Mouse (Mus musculus) liver, embryonic 12.5 days (tissue): ENCODE data around the gene Nrbp1. TPM values are rescaled to one million over a fixed set of nuclear protein-coding genes. Genes with fewer than 3 reads are reported as not detected.

Experiments
- ATAC-seq: fragments of 200-750 bp; cut with Nextera tagmentation; 2 replicates; pipeline ENCODE4 v1.8.0; 2017; ENCODE audit warnings: moderate number of reproducible peaks, mild to moderate bottlenecking, moderate library complexity
- H3K27ac ChIP-seq: fragments of 300-500 bp; sonication (generic); 2 replicates; pipeline ENCODE4 v1.5.1; 2016; ENCODE audit warnings: mild to moderate bottlenecking
- H3K27me3 ChIP-seq: fragments of 300-500 bp; sonication (generic); replicated peaks from 2 replicates; pipeline ENCODE4 v1.6.1; 2016; ENCODE audit warnings: mild to moderate bottlenecking, moderate library complexity
- H3K36me3 ChIP-seq: fragments of 300-500 bp; sonication (generic); 2 replicates; pipeline ENCODE4 v1.6.1; 2016; ENCODE audit warnings: mild to moderate bottlenecking, moderate library complexity
- H3K4me1 ChIP-seq: fragments of 300-500 bp; sonication (generic); 2 replicates; pipeline ENCODE4 v1.6.1; 2016
- H3K4me2 ChIP-seq: fragments of 300-500 bp; sonication (generic); 2 replicates; pipeline ENCODE4 v1.6.1; 2016; ENCODE audit warnings: mild to moderate bottlenecking, moderate library complexity
- H3K4me3 ChIP-seq: fragments of 300-500 bp; sonication (generic); 2 replicates; pipeline ENCODE4 v1.5.1; 2016; ENCODE audit warnings: mild to moderate bottlenecking, moderate library complexity
- H3K9ac ChIP-seq: fragments of 300-500 bp; sonication (generic); 2 replicates; pipeline ENCODE4 v1.6.1; 2016; ENCODE audit warnings: mild to moderate bottlenecking, moderate library complexity
- H3K9me3 ChIP-seq: fragments of 300-500 bp; sonication (generic); replicated peaks from 2 replicates; pipeline ENCODE4 v1.6.1; 2016; ENCODE audit warnings: mild to moderate bottlenecking, moderate library complexity
- WGBS: fragments of 180-500 bp; shearing (Covaris S2); methylation state at CpG from one replicate; pipeline ENCODE4 v1.1.7; 2016; ENCODE audit not compliant: insufficient replicate concordance; 5-methylcytosine and 5-hydroxymethylcytosine counted together
- polyA plus RNA-seq: library from polyadenylated mRNA; unstranded; fragments of >200 nt; fragmentation: Nextera tagmentation; extraction: Ambion mirVana; gene quantifications from 2 replicates; pipeline ENCODE4 v1.2.1, GENCODE M21; 2016

The Nrbp1 gene
- 60.1 and 64.8 TPM in 2 replicates for polyA plus RNA-seq

DNA sequence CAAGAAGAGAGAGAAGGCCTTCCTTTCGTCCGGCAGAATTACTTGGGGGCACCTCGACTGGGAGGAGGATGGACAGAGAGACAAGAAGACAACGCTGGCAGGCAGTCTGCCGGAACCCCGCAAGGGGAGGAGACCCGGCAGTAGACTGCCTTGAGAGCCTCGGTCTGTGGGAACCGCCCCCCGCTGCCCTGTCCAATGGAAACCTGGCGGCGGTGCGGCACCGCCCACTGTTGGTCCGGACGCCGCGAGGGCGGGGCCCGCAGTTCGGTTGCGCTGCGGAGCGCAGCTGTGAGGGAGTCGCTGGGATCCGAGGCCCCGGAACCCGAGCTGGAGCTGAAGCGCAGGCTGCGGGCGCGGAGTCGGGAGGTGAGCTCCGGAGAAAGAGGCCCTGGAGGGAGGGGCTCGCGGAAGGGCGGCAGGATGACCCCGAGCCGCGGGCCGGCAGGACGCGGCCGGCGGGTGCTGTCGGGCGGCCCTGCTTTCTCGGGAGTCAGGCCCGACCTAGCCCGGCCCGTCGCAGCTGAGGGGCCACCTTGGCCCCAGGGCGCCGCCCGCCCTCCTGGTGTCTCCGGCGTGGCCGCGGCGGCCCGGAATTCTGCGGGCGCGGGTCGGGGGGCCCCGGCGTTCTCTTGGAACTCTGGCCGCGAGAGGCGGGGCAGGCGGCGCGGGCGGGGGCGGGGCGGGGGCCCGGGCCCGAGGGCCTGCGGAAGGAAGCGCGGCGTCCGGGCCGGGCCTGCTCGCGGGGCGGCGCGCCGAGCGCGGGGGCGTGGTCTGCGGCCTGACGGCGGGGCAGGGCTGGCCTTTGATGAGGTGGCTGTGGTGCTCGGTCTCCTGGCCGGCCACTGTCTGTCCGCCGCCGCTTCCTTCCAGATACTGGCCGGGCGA, at the start of gene Nrbp1, which contains the start of gene Gm9970:
TSS of gene Nrbp1 (plus strand) at position 228 of the 885 bp plus-strand sequence.
TSS of gene Gm9970 (minus strand) at position 596 of the 885 bp plus-strand sequence.
- H3K9me3 ChIP-seq = no peaks in the 10 kb centered on the region
- peak within 1 kb of the TSS; percentile 97 for H3K9ac ChIP-seq
- WGBS = under 1% methylated on average over 94 of the region's 103 CpGs
- peaks cover 23% of the 10 kb centered on the region for H3K36me3 ChIP-seq
- H3K4me1 ChIP-seq = peaks cover 15% of the 10 kb centered on the region
- peak within 1 kb of the TSS; percentile 100 for H3K4me3 ChIP-seq
- H3K27ac ChIP-seq = peak within 1 kb of the TSS; percentile 96
- H3K4me2 ChIP-seq = peak within 1 kb of the TSS; percentile 84
- no peaks in the 10 kb centered on the region for H3K27me3 ChIP-seq
- peak; percentile 94 for ATAC-seq

DNA sequence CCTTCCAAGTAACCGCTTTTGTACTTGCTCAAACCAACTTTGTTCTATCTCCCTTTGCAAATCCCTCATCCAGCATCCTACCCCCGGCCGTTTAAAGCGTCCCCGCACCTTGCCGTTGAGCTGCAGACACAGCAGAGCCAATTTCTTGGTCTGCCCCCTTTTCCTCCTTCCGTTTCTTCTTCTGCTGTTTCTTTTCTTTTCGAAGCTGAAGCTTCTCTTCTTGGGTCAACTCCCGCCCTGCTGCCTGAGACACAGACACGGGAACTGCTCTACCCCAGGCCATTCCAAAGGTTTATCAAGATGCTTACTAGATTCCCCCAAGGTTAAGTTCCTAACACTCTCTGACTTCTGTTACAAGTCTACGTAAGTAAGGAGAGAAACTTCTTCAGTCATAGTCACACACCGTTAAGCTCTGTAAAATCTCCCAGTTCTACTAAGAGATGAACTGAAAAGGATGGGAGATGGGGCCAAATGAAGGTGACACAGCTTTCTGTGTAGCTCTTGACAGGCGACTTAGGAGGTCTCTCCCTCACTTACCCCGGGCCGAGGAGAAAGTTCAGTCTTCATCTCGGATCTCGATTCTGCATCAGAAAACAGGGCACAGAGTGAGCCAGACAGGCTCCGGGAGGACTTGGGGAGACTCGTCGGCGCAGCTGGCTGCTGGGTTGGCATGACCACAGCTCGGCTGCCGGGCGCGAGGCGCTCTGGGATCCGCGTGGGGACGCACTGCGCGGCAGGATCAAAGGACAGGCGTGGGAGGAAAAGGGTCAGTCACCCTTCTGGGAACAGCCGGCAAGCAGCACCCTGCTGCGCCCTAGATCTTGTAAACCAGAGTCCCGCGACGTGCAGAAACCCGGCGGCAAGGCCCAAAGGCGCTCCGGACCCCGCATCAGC, 48.4 kb upstream of the Nrbp1 start:
- Histone ChIP-seq H3K4me1 (peaks cover 31% of the 10 kb centered on the region), H3K4me3 (peak overlapping the region; percentile 71), H3K36me3 (peaks cover 72% of the 10 kb centered on the region), H3K9me3 (no peaks in the 10 kb centered on the region), H3K27me3 (no peaks in the 10 kb centered on the region), H3K4me2 (peak overlapping the region; percentile 87), H3K9ac (peak overlapping the region; percentile 89), H3K27ac (peak overlapping the region; percentile 89)
- peak; percentile 65 for ATAC-seq
- WGBS = 8% methylated on average over 42 of the region's 42 CpGs

DNA sequence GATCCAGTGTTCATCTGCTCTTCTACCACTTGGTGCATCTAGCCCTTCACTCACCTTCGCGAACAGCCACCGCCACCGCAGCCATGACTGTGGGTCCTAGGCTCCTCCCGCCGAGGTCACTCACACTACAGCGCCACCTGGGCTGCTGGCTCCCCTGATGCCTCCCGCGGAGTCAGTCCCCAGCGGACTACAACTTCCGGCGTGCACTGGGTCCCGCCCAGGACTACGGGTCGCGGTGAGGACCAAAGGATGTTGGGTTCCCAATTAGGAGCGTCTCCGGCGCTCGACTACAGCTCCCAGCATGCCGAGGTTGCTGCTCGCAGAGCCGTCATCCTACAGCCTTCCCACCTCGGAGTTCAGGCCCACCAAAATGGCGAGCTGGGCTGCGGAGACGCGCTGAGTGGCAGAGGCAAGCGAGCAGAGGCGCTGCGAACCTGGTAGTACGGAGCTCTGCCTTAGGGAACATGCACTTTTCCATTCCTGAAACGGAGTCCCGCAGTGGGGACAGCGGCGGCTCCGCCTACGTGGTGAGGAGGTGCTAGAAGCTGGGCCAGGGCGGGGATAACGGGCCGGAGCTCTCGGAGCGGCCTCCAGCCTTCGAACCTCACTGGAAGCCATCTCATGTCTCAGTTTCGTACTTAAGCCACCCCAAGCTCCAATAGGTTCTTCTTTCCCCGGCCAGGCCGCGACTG, 47.6 kb upstream of the Nrbp1 start, which contains the start of the genes Snx17 and Eif2b4:
TSS of gene Snx17 (plus strand) at position 289 of the 692 bp plus-strand sequence.
TSS of gene Eif2b4 (minus strand) at position 492 of the 692 bp plus-strand sequence.
- Histone ChIP-seq H3K27ac (peak within 1 kb of the TSS; percentile 89), H3K4me2 (peak within 1 kb of the TSS; percentile 87), H3K4me1 (peaks cover 31% of the 10 kb centered on the region), H3K9me3 (no peaks in the 10 kb centered on the region), H3K36me3 (peaks cover 72% of the 10 kb centered on the region), H3K27me3 (no peaks in the 10 kb centered on the region), H3K9ac (peak within 1 kb of the TSS; percentile 89), H3K4me3 (peak within 1 kb of the TSS; percentile 71)
- peak; percentile 97 for ATAC-seq
- WGBS = under 1% methylated on average over 48 of the region's 48 CpGs

DNA sequence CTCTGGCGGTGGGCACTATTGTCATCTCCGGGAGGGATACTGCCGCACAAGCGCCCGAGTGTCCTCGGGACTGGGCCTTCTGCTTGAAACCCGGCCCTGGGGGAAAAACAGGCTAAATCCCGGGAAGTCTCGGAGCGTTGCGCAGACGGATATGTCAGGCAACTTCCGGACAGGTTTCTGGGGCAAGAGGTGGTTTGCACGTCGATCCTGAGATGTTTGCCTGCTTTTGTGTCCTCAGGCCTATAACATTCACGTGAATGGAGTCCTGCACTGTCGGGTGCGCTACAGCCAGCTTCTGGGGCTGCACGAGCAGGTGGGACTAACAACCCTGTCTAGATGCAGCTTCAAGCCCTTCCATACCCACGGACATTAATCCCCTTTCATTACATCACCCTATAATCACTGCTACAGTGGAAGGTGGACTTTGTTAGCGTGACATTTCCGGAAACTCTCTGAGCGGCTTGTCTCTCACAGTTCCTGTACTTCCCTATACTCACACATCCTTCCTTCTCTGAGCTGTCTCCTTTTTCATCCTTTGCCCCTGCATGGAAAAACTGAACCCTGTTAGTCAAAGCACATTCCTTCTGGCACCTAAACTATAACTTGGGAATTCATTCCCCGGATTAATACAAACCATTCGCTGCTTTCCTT, 46.9 kb upstream of the Nrbp1 start:
- H3K4me1 ChIP-seq = peaks cover 31% of the 10 kb centered on the region
- H3K27ac ChIP-seq = peak overlapping the region; percentile 87
- H3K27me3 ChIP-seq = no peaks in the 10 kb centered on the region
- peak overlapping the region; percentile 89 for H3K9ac ChIP-seq
- WGBS = 7% methylated on average over 25 of the region's 25 CpGs
- no peaks in the 10 kb centered on the region for H3K9me3 ChIP-seq
- H3K36me3 ChIP-seq = peaks cover 72% of the 10 kb centered on the region
- no peak for ATAC-seq
- peak overlapping the region; percentile 87 for H3K4me2 ChIP-seq
- H3K4me3 ChIP-seq = peak overlapping the region; percentile 71

DNA sequence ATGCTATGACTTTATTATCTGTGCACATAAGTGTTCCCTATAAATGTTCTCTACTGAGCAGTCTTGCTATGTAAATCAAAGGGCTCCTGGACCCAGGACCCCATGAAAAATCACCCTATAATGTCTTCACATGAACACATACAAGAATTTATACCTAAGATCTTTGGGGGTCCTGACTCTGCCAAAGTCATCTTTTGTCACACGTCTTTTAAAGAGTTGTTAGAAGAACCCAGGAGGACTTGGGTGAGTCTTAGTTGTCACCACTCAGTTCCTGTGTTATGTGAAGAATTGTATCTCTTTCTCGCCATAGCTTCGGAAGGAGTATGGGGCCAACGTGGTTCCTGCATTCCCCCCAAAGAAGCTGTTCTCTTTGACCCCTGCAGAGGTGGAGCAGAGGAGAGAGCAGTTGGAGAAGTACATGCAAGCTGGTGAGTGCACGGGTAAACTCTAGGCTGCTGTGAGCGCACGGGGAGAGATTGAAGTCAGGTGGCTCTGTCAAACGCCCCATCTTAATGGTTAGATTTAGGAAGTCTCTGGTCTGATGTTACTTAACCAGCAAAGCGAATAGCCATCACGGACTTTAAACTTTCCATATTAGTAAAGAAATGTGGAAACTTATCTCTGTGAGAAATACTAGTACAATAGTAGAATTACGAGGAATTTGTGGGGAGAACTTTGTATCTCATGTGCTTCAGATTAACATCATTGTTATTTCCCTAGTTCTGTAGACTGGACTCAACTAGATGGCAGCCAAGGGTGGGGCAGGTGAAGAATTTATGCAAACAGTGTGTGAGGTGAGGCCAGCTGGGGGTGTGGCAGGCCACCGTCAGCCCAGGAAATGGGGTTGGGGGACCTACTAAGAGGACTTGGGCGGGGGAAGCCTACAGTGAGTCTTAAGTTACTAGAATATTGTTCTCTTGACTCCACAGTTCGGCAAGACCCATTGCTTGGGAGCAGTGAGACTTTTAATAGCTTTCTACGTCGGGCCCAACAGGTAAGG, 45.9 kb upstream of the Nrbp1 start:
- 0 out of 2 replicates have a peak overlapping the region, but pooled peaks have one; percentile 87 for H3K27ac ChIP-seq
- H3K4me2 ChIP-seq = peak overlapping the region; percentile 87
- 85% methylated on average over 16 of the region's 16 CpGs for WGBS
- ATAC-seq = no peak
- H3K4me1 ChIP-seq = peaks cover 38% of the 10 kb centered on the region
- peaks cover 73% of the 10 kb centered on the region for H3K36me3 ChIP-seq
- no peaks in the 10 kb centered on the region for H3K9me3 ChIP-seq
- H3K9ac ChIP-seq = peak overlapping the region; percentile 89
- H3K27me3 ChIP-seq = no peaks in the 10 kb centered on the region
- H3K4me3 ChIP-seq = peak overlapping the region; percentile 71

DNA sequence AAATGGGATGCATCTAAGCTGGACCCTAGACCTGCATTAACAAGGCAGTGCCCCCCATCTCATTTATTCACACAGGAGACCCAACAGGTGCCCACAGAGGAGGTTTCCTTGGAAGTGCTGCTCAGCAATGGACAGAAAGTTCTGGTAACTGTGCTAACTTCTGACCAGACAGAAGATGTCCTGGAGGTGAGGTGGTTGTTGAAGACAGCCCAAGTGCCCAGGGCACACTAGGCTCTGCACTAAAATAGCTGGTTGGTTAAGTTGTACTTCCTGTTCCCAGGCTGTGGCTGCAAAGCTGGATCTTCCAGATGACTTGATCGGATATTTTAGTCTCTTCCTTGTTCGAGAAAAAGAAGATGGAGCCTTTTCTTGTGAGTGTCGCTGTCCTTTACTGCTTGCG, 45.0 kb upstream of the Nrbp1 start:
- no peak overlapping the region for H3K27ac ChIP-seq
- no peaks in the 10 kb centered on the region for H3K27me3 ChIP-seq
- no peak for ATAC-seq
- peaks cover 73% of the 10 kb centered on the region for H3K36me3 ChIP-seq
- H3K9me3 ChIP-seq = peaks cover 5% of the 10 kb centered on the region
- no peak overlapping the region for H3K9ac ChIP-seq
- H3K4me2 ChIP-seq = no peak overlapping the region
- 86% methylated on average over 4 of the region's 4 CpGs for WGBS
- H3K4me1 ChIP-seq = peaks cover 47% of the 10 kb centered on the region
- H3K4me3 ChIP-seq = no peak overlapping the region

DNA sequence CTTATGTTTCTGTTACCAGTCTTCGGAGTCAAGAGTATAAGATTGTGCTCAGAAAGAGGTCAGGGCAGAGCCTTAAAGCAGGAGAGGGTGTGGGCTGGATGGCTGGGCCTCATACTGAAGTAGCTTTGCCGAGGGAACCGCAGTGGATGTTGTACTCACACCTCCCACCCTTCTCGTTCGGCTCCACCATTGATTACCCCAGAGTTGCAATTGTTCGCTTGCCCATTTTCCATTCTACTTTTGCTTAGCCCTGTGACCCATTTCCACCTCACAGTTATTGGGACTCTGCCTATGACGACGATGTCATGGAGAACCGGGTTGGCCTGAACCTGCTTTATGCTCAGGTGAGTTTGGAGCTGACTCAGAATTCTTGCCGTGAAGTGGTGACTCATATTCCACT, 44.5 kb upstream of the Nrbp1 start:
- Histone ChIP-seq H3K4me2 (no peak overlapping the region), H3K4me3 (no peak overlapping the region), H3K27ac (no peak overlapping the region), H3K4me1 (peaks cover 48% of the 10 kb centered on the region), H3K9me3 (peaks cover 5% of the 10 kb centered on the region), H3K36me3 (peaks cover 69% of the 10 kb centered on the region), H3K9ac (no peak overlapping the region), H3K27me3 (no peaks in the 10 kb centered on the region)
- 89% methylated on average over 10 of the region's 10 CpGs for WGBS
- no peak for ATAC-seq

DNA sequence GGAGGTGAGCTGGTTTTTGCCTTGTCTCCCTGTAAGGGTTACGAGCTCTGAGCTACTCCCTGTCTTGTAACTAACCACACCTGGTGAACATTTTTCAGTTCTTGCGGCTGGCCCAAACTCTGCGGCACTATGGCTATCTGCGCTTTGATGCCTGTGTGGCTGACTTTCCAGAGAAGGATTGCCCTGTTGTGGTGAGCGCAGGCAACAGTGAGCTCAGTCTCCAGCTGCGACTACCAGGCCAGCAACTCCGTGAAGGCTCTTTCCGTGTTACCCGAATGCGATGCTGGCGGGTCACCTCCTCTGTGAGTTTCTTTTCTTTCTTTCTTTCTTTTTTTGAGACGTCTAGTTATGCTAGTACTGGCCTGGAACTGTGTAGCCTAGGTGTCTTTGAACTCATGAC, 43.6 kb upstream of the Nrbp1 start:
- peaks cover 44% of the 10 kb centered on the region for H3K4me1 ChIP-seq
- H3K36me3 ChIP-seq = peaks cover 65% of the 10 kb centered on the region
- 92% methylated on average over 12 of the region's 12 CpGs for WGBS
- no peak overlapping the region for H3K4me2 ChIP-seq
- H3K4me3 ChIP-seq = no peak overlapping the region
- H3K27ac ChIP-seq = no peak overlapping the region
- H3K9me3 ChIP-seq = peaks cover 5% of the 10 kb centered on the region
- no peaks in the 10 kb centered on the region for H3K27me3 ChIP-seq
- H3K9ac ChIP-seq = no peak overlapping the region
- no peak for ATAC-seq

DNA sequence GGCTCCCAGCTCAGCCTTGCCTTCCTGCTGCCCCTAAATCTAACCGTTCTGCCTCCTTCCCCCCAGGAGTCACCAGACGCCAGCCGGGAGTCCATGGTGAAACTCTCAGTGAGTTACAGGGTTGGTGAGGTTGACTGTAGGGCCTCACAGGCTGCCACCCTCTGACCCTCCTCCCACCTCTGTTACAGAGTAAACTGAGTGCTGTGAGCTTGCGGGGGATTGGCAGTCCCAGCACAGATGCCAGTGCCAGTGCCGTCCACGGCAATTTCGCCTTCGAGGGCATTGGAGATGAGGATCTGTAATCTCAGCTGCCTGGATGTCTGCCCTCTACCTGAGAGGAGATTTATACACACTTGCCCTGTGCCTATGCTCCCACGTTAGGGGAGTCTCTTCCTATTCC, 42.5 kb upstream of the Nrbp1 start:
- no peaks in the 10 kb centered on the region for H3K27me3 ChIP-seq
- no peak overlapping the region for H3K27ac ChIP-seq
- H3K4me2 ChIP-seq = no peak overlapping the region
- no peak overlapping the region for H3K9ac ChIP-seq
- ATAC-seq = no peak
- H3K9me3 ChIP-seq = peaks cover 5% of the 10 kb centered on the region
- WGBS = 83% methylated on average over 9 of the region's 9 CpGs
- H3K4me3 ChIP-seq = no peak overlapping the region
- peaks cover 51% of the 10 kb centered on the region for H3K4me1 ChIP-seq
- H3K36me3 ChIP-seq = peaks cover 73% of the 10 kb centered on the region

DNA sequence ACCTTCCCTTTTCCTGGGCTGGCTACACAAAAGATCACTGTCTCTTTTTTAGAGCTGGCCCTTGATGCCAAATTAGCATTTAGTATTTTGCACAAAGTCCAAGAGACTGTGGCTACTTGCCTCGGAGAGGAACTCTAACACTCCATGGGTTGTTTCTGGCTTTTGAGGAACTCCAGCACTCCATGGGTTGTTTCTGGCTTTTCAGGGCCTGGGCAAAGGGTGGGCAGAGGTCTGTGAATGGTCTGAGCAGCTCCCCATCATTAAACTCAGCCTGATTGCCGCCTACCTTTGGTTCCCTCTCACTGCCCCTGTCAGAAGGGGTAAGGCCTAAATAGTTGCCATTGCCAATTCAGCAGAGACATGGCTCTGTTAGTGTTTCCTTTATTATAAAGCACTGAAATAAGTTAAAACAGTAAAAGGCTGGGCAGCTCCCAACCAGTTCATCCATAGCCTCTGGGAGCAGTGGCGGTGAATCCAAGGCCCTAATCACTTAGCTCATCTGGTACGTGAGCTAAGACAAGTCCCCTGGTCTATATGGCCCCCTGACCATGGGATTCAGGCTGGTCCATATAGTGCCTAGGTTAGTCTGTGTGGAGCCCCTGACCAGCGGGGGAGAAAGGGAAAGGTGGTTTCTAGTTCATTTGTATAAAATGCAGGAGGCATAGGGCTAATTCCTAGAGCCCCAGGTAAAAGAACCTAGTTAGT, 41.9 kb upstream of the Nrbp1 start:
- Histone ChIP-seq H3K4me1 (peaks cover 51% of the 10 kb centered on the region), H3K4me3 (no peak overlapping the region), H3K9me3 (peaks cover 5% of the 10 kb centered on the region), H3K27me3 (no peaks in the 10 kb centered on the region), H3K36me3 (peaks cover 79% of the 10 kb centered on the region), H3K9ac (no peak overlapping the region), H3K4me2 (no peak overlapping the region), H3K27ac (no peak overlapping the region)
- WGBS = 82% methylated on average over 5 of the region's 5 CpGs
- ATAC-seq = no peak
